Mouse (Mus musculus): ENCODE measurements around the gene Ccdc184. TPM values are rescaled to one million over a fixed set of nuclear protein-coding genes. Genes with fewer than 3 reads are reported as not detected.

Ccdc184 gene
- polyA plus RNA-seq, 1 experiment from 2014 or later, result 0.40 TPM

- 88% methylated on average over 3 of the region's 3 CpGs for WGBS
- DNase-seq (ENCODE audit: low spot score) (no peak), ATAC-seq (ENCODE audit: insufficient number of reproducible peaks, low FRiP score, low TSS enrichment, low read depth) (no peak)
- H3K27me3 ChIP-seq (ENCODE audit: control insufficient read depth, insufficient read depth, low read length), result no peaks in the 10 kb centered on the region
- H3K9me3 ChIP-seq (ENCODE audit: control insufficient read depth, low read length), result no peaks in the 10 kb centered on the region
- no peaks in the 10 kb centered on the region for H3K4me1 ChIP-seq (ENCODE audit: control insufficient read depth, insufficient read depth, low read length)
- no peak overlapping the region for H3K4me2 ChIP-seq (ENCODE audit: low read depth, severe bottlenecking)
- no peak overlapping the region for H3K27ac ChIP-seq (replicated peaks; ENCODE audit: low read depth, low read length)
- H3K4me3 ChIP-seq (ENCODE audit: low read depth, low read length), result no peak overlapping the region
- H3K36me3 ChIP-seq (ENCODE audit: control insufficient read depth, insufficient read depth, low read length), result peaks cover 6% of the 10 kb centered on the region; the same call in 1 of the 2 replicates
- no peak overlapping the region for H3K9ac ChIP-seq (ENCODE audit: low read length)
Observed at GRCm38 (mm10) chr15:98134666-98135065, 32.3 kb upstream of the Ccdc184 start.

- Histone ChIP-seq H3K27ac (replicated peaks; ENCODE audit: low read depth, low read length) (no peak overlapping the region), H3K4me2 (ENCODE audit: low read depth, severe bottlenecking) (no peak overlapping the region), H3K27me3 (ENCODE audit: control insufficient read depth, insufficient read depth, low read length) (no peaks in the 10 kb centered on the region), H3K36me3 (ENCODE audit: control insufficient read depth, insufficient read depth, low read length) (peaks cover 4% of the 10 kb centered on the region; the same call in 1 of the 2 replicates), H3K4me3 (ENCODE audit: low read depth, low read length) (no peak overlapping the region), H3K9me3 (ENCODE audit: control insufficient read depth, low read length) (no peaks in the 10 kb centered on the region), H3K4me1 (ENCODE audit: control insufficient read depth, insufficient read depth, low read length) (no peaks in the 10 kb centered on the region), H3K9ac (ENCODE audit: low read length) (no peak overlapping the region)
- WGBS, result 93% methylated on average over 13 of the region's 13 CpGs
- DNase-seq (ENCODE audit: low spot score) (no peak), ATAC-seq (ENCODE audit: insufficient number of reproducible peaks, low FRiP score, low TSS enrichment, low read depth) (no peak)
Observed at GRCm38 (mm10) chr15:98135671-98136070, 31.3 kb upstream of the Ccdc184 start.

GRCm38 (mm10) chr15:98136871-98137270, 30.1 kb upstream of the Ccdc184 start:
- no peak for ATAC-seq (ENCODE audit: insufficient number of reproducible peaks, low FRiP score, low TSS enrichment, low read depth)
- Histone ChIP-seq H3K27ac (replicated peaks; ENCODE audit: low read depth, low read length) (no peak overlapping the region), H3K4me2 (ENCODE audit: low read depth, severe bottlenecking) (no peak overlapping the region), H3K4me3 (ENCODE audit: low read depth, low read length) (no peak overlapping the region), H3K27me3 (ENCODE audit: control insufficient read depth, insufficient read depth, low read length) (no peaks in the 10 kb centered on the region), H3K9ac (ENCODE audit: low read length) (no peak overlapping the region), H3K36me3 (ENCODE audit: control insufficient read depth, insufficient read depth, low read length) (peaks cover 6% of the 10 kb centered on the region; the same call in 1 of the 2 replicates), H3K4me1 (ENCODE audit: control insufficient read depth, insufficient read depth, low read length) (no peaks in the 10 kb centered on the region), H3K9me3 (ENCODE audit: control insufficient read depth, low read length) (no peaks in the 10 kb centered on the region)
- DNase-seq (ENCODE audit: low spot score), result no peak
- 90% methylated on average over 9 of the region's 9 CpGs for WGBS

GRCm38 (mm10) chr15:98139763-98140162, 27.2 kb upstream of the Ccdc184 start:
- H3K36me3 ChIP-seq (ENCODE audit: control insufficient read depth, insufficient read depth, low read length), result peaks cover 2% of the 10 kb centered on the region; the same call in 1 of the 2 replicates
- no peak overlapping the region for H3K27ac ChIP-seq (replicated peaks; ENCODE audit: low read depth, low read length)
- no peaks in the 10 kb centered on the region for H3K27me3 ChIP-seq (ENCODE audit: control insufficient read depth, insufficient read depth, low read length)
- 0 out of 2 replicates have a peak, but pooled peaks cover 2% of the 10 kb centered on the region for H3K4me1 ChIP-seq (ENCODE audit: control insufficient read depth, insufficient read depth, low read length)
- 69% methylated on average over 7 of the region's 7 CpGs for WGBS
- no peak for DNase-seq (ENCODE audit: low spot score)
- no peak overlapping the region for H3K9ac ChIP-seq (ENCODE audit: low read length)
- no peak overlapping the region for H3K4me3 ChIP-seq (ENCODE audit: low read depth, low read length)
- ATAC-seq (ENCODE audit: insufficient number of reproducible peaks, low FRiP score, low TSS enrichment, low read depth), result no peak
- H3K9me3 ChIP-seq (ENCODE audit: control insufficient read depth, low read length), result no peaks in the 10 kb centered on the region
- H3K4me2 ChIP-seq (ENCODE audit: low read depth, severe bottlenecking), result no peak overlapping the region

GRCm38 (mm10) chr15:98140809-98141208, 26.1 kb upstream of the Ccdc184 start:
- Histone ChIP-seq H3K27me3 (ENCODE audit: control insufficient read depth, insufficient read depth, low read length) (no peaks in the 10 kb centered on the region), H3K4me2 (ENCODE audit: low read depth, severe bottlenecking) (no peak overlapping the region), H3K4me1 (ENCODE audit: control insufficient read depth, insufficient read depth, low read length) (0 out of 2 replicates have a peak, but pooled peaks cover 4% of the 10 kb centered on the region), H3K9me3 (ENCODE audit: control insufficient read depth, low read length) (no peaks in the 10 kb centered on the region), H3K9ac (ENCODE audit: low read length) (no peak overlapping the region), H3K4me3 (ENCODE audit: low read depth, low read length) (no peak overlapping the region), H3K27ac (replicated peaks; ENCODE audit: low read depth, low read length) (no peak overlapping the region), H3K36me3 (ENCODE audit: control insufficient read depth, insufficient read depth, low read length) (peaks cover 2% of the 10 kb centered on the region; the same call in 1 of the 2 replicates)
- DNase-seq (ENCODE audit: low spot score) (no peak), ATAC-seq (ENCODE audit: insufficient number of reproducible peaks, low FRiP score, low TSS enrichment, low read depth) (no peak)
- 89% methylated on average over 5 of the region's 5 CpGs for WGBS

- Histone ChIP-seq H3K36me3 (ENCODE audit: control insufficient read depth, insufficient read depth, low read length) (peaks cover 2% of the 10 kb centered on the region; the same call in 1 of the 2 replicates), H3K27me3 (ENCODE audit: control insufficient read depth, insufficient read depth, low read length) (no peaks in the 10 kb centered on the region), H3K9ac (ENCODE audit: low read length) (no peak overlapping the region), H3K27ac (replicated peaks; ENCODE audit: low read depth, low read length) (no peak overlapping the region), H3K9me3 (ENCODE audit: control insufficient read depth, low read length) (no peaks in the 10 kb centered on the region), H3K4me1 (ENCODE audit: control insufficient read depth, insufficient read depth, low read length) (0 out of 2 replicates have a peak, but pooled peaks cover 4% of the 10 kb centered on the region), H3K4me2 (ENCODE audit: low read depth, severe bottlenecking) (no peak overlapping the region), H3K4me3 (ENCODE audit: low read depth, low read length) (no peak overlapping the region)
- DNase-seq (ENCODE audit: low spot score) (no peak), ATAC-seq (ENCODE audit: insufficient number of reproducible peaks, low FRiP score, low TSS enrichment, low read depth) (no peak)
- 81% methylated on average over 9 of the region's 10 CpGs for WGBS
Observed at GRCm38 (mm10) chr15:98142515-98142914, 24.4 kb upstream of the Ccdc184 start.

GRCm38 (mm10) chr15:98144861-98145507, 22.0 kb upstream of the Ccdc184 start:
- Histone ChIP-seq H3K4me3 (ENCODE audit: low read depth, low read length) (peak overlapping the region; percentile 98), H3K4me1 (ENCODE audit: control insufficient read depth, insufficient read depth, low read length) (0 out of 2 replicates have a peak, but pooled peaks cover 4% of the 10 kb centered on the region), H3K9ac (ENCODE audit: low read length) (peak overlapping the region; percentile 87), H3K27me3 (ENCODE audit: control insufficient read depth, insufficient read depth, low read length) (no peaks in the 10 kb centered on the region), H3K4me2 (ENCODE audit: low read depth, severe bottlenecking) (peak overlapping the region; percentile 62), H3K9me3 (ENCODE audit: control insufficient read depth, low read length) (no peaks in the 10 kb centered on the region), H3K36me3 (ENCODE audit: control insufficient read depth, insufficient read depth, low read length) (peaks cover 2% of the 10 kb centered on the region; the same call in 1 of the 2 replicates), H3K27ac (replicated peaks; ENCODE audit: low read depth, low read length) (no peak overlapping the region; the same call in 1 of the 2 replicates)
- ATAC-seq (ENCODE audit: insufficient number of reproducible peaks, low FRiP score, low TSS enrichment, low read depth), result peak; percentile 56
- under 1% methylated on average over 29 of the region's 36 CpGs for WGBS
- peak; percentile 42 for DNase-seq (ENCODE audit: low spot score)

- under 1% methylated on average over 38 of the region's 38 CpGs for WGBS
- peak; percentile 95 for DNase-seq (ENCODE audit: low spot score)
- ATAC-seq (ENCODE audit: insufficient number of reproducible peaks, low FRiP score, low TSS enrichment, low read depth), result peak; percentile 89
Observed at GRCm38 (mm10) chr15:98145559-98146181, 21.3 kb upstream of the Ccdc184 start.

More at GRCm38 (mm10) chr15:98145559-98146181, 21.3 kb upstream of the Ccdc184 start:
- Histone ChIP-seq H3K9me3 (ENCODE audit: control insufficient read depth, low read length) (no peaks in the 10 kb centered on the region), H3K27me3 (ENCODE audit: control insufficient read depth, insufficient read depth, low read length) (no peaks in the 10 kb centered on the region), H3K4me1 (ENCODE audit: control insufficient read depth, insufficient read depth, low read length) (0 out of 2 replicates have a peak, but pooled peaks cover 4% of the 10 kb centered on the region), H3K27ac (replicated peaks; ENCODE audit: low read depth, low read length) (peak overlapping the region; percentile 56; the same call in 1 of the 2 replicates), H3K36me3 (ENCODE audit: control insufficient read depth, insufficient read depth, low read length) (peaks cover 2% of the 10 kb centered on the region; the same call in 1 of the 2 replicates), H3K4me2 (ENCODE audit: low read depth, severe bottlenecking) (peak overlapping the region; percentile 62), H3K4me3 (ENCODE audit: low read depth, low read length) (peak overlapping the region; percentile 98), H3K9ac (ENCODE audit: low read length) (peak overlapping the region; percentile 87)

Measured in limb, embryonic 11.5 days (tissue).